Mouse (Mus musculus): ENCODE measurements around the gene Sec14l2. TPM values are rescaled to one million over a fixed set of nuclear protein-coding genes. Genes with fewer than 3 reads are reported as not detected.

Gene Sec14l2
- total RNA-seq, 4 experiments from 2014 or later, result 0.11 to 0.46 (median 0.24) TPM; not detected in 1

GRCm38 (mm10) chr11:4062523-4062922 lies 60.7 kb downstream of the Sec14l2 start:
- no peak for DNase-seq (ENCODE audit: low spot score in 2 of 2)

GRCm38 (mm10) chr11:4060866-4061575 lies 62.2 kb downstream of the Sec14l2 start:
- DNase-seq (ENCODE audit: low spot score in 2 of 2), result no peak

GRCm38 (mm10) chr11:4053586-4053985 lies 69.6 kb downstream of the Sec14l2 start:
- DNase-seq (ENCODE audit: low spot score in 2 of 2), result peak; percentile 32 to 37

- no peak for DNase-seq (ENCODE audit: low spot score in 2 of 2)
These were observed 74.8 kb downstream of the Sec14l2 start for GRCm38 (mm10) chr11:4048438-4048837.

- no peak for DNase-seq (ENCODE audit: low spot score in 2 of 2)
These were observed 75.4 kb downstream of the Sec14l2 start for GRCm38 (mm10) chr11:4047766-4048165.

Small RNA genes within 50 kb of the gene (microRNA-seq; reads per million reads assigned to microRNA genes)
- not detected for gene Mir3060

Other genes starting within 250 kb of the Sec14l2 start
- under 1 TPM; 0.11 to 0.36 (median 0.15) TPM for gene 4921536K21Rik, start 228.3 kb downstream of the Sec14l2 start, total RNA-seq (2022)
- gene Dusp18, start 228.2 kb downstream of the Sec14l2 start, total RNA-seq (2022), result 10 to 100 TPM in 3 of 4 experiments, 1 to 10 TPM in 1; 7.3 to 18.4 (median 14.0) TPM
- 10 to 100 TPM; 19.5 to 24.6 (median 21.4) TPM for gene Slc35e4, start 208.8 kb downstream of the Sec14l2 start, total RNA-seq (2022)
- gene Tcn2, start 191.3 kb downstream of the Sec14l2 start, total RNA-seq (2022), result 10 to 100 TPM; 11.6 to 17.3 (median 13.2) TPM
- 10 to 100 TPM; 25.1 to 33.5 (median 29.8) TPM for gene Pes1, start 159.4 kb downstream of the Sec14l2 start, total RNA-seq (2022)
- not detected for gene 4930556J24Rik, start 146.6 kb downstream of the Sec14l2 start, total RNA-seq (2022)
- gene Gal3st1, start 139.8 kb downstream of the Sec14l2 start, total RNA-seq (2022), result under 1 TPM in 2 of 4 experiments, not detected in 2; 0.24 to 0.31 TPM
- not detected for gene Sec14l4, start 92.0 kb downstream of the Sec14l2 start, total RNA-seq (2022)
- gene Sec14l3, start 58.6 kb downstream of the Sec14l2 start, total RNA-seq (2022), result not detected
- gene Mtfp1, start 28.0 kb downstream of the Sec14l2 start, total RNA-seq (2022), result 10 to 100 TPM; 37.5 to 49.4 (median 44.0) TPM
- 1 to 10 TPM; 2.9 to 4.4 (median 4.0) TPM for gene Rnf215, start 11.8 kb upstream of the Sec14l2 start, total RNA-seq (2022)
- 1 to 10 TPM; 1.7 to 2.5 (median 2.2) TPM for gene Ccdc157, start 36.9 kb upstream of the Sec14l2 start, total RNA-seq (2022)
- 10 to 100 TPM; 11.3 to 15.6 (median 12.2) TPM for gene Sf3a1, start 36.9 kb upstream of the Sec14l2 start, total RNA-seq (2022)
- 1 to 10 TPM; 2.7 to 4.5 (median 3.7) TPM for gene Tbc1d10a, start 63.4 kb upstream of the Sec14l2 start, total RNA-seq (2022)
- gene Castor1, start 94.8 kb upstream of the Sec14l2 start, total RNA-seq (2022), result 1 to 10 TPM in 3 of 4 experiments, under 1 TPM in 1; 0.56 to 2.9 (median 1.8) TPM
- gene Osm, start 113.0 kb upstream of the Sec14l2 start, total RNA-seq (2022), result not detected
- under 1 TPM in 2 of 4 experiments, not detected in 2; 0.19 to 0.22 TPM for gene Lif, start 134.1 kb upstream of the Sec14l2 start, total RNA-seq (2022)

Measured in gastrocnemius, adult 8-10 months (tissue).